Mouse (Mus musculus) ES-E14 (cell line): ENCODE measurements around the gene Dscam.

ENCODE experiments used
- CHD2 ChIP-seq: IDR thresholded peaks from 2 replicates; pipeline ENCODE4 v1.6.1; 2014; ENCODE audit warnings: mild to moderate bottlenecking, low read depth, low read length, inconsistent platforms
- HCFC1 ChIP-seq: IDR thresholded peaks from 2 replicates; pipeline ENCODE4 v1.6.1; 2012; ENCODE audit warnings: low read length, inconsistent platforms, borderline replicate concordance; ENCODE audit not compliant: insufficient read depth
- MAFK ChIP-seq: IDR thresholded peaks from 2 replicates; pipeline ENCODE4 v1.6.1; 2014; ENCODE audit warnings: mild to moderate bottlenecking, low read depth, low read length, inconsistent platforms; ENCODE audit not compliant: insufficient read depth
- ZNF384 ChIP-seq: IDR thresholded peaks from 2 replicates; pipeline ENCODE4 v1.6.1; 2012; ENCODE audit warnings: low read depth, low read length, inconsistent platforms

DNA sequence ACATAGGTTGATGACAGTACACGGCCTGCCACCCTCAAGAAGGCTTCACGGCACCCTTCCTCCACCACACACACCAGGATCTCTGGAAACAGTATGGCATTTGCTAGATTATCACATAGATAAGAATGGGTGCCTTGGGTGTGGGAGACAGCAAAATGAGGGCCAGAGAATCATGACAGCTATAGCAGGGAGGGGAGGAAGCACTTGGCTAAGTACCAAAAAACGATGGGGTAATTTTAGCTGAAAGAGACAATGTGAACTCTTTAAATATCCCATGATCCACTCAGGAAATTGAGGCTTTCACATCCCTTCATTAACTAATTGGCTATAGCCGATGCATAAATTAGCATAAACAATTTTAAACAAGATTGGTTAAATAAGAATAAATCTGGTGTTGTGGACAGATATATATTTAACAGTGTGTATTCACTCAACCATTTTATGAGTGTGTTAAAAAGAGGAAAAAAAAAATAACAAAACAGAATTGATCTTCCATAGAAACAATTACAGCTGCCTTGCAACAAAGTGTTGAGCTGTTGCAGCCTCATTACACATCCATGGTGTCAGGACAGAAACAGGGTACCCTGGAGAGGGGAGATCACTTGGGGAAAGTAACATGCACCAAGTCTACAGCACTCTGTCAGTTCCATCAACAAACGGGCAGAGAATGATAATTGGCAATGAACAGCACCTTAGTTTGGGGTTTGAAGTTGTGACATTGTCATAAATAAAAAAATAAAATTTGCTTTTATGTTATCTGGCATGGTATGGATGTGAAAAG is 427.9 kb downstream of the Dscam start:
- TF ChIP-seq CHD2 (no peak), MAFK (no peak), ZNF384 (no peak), HCFC1 (no peak)
